Mouse (Mus musculus) kidney, postnatal 0 days (tissue): ENCODE data around the gene Rev1. TPM values are rescaled to one million over a fixed set of nuclear protein-coding genes. Genes with fewer than 3 reads are reported as not detected.

Experiments
- ATAC-seq: fragments of 200-750 bp; cut with Nextera tagmentation; replicated peaks from 2 replicates; pipeline ENCODE4 v1.8.0; 2017; ENCODE audit warnings: low read depth, moderate number of reproducible peaks, moderate TSS enrichment, moderate library complexity; ENCODE audit not compliant: low FRiP score
- DNase-seq: peaks from one replicate; pipeline ENCODE4 v3.0.0-alpha.2; 2016; ENCODE audit warnings: low spot score
- H3K27ac ChIP-seq: fragments of 300-500 bp; sonication (generic); 2 replicates; pipeline ENCODE4 v1.5.1; 2014; ENCODE audit warnings: mild to moderate bottlenecking
- H3K27me3 ChIP-seq: fragments of 300-500 bp; sonication (generic); 2 replicates; pipeline ENCODE4 v1.6.1; 2014; ENCODE audit warnings: low read length, mixed read lengths; ENCODE audit not compliant: insufficient read depth
- H3K36me3 ChIP-seq: fragments of 300-500 bp; sonication (generic); 2 replicates; pipeline ENCODE4 v1.6.1; 2014; ENCODE audit warnings: low read length, mixed read lengths; ENCODE audit not compliant: insufficient read depth
- H3K4me1 ChIP-seq: fragments of 300-500 bp; sonication (generic); replicated peaks from 2 replicates; pipeline ENCODE4 v1.6.1; 2014; ENCODE audit warnings: antibody characterized with exemption, low read length, mixed read lengths; ENCODE audit not compliant: insufficient read depth
- H3K4me2 ChIP-seq: fragments of 300-500 bp; sonication (generic); 2 replicates; pipeline ENCODE4 v1.6.1; 2014; ENCODE audit warnings: mild to moderate bottlenecking, low read length, moderate library complexity, mixed read lengths
- H3K4me3 ChIP-seq: fragments of 300-500 bp; sonication (generic); replicated peaks from 2 replicates; pipeline ENCODE4 v1.5.1; 2014; ENCODE audit warnings: low read depth, low read length
- H3K9ac ChIP-seq: fragments of 300-500 bp; sonication (generic); 2 replicates; pipeline ENCODE4 v1.6.1; 2014; ENCODE audit warnings: low read depth, low read length
- H3K9me3 ChIP-seq: fragments of 300-500 bp; sonication (generic); replicated peaks from 2 replicates; pipeline ENCODE4 v1.6.1; 2016; ENCODE audit warnings: low read length, inconsistent platforms, mixed read lengths
- CTCF ChIP-seq: IDR thresholded peaks from 2 replicates; pipeline ENCODE4 v1.5.1; 2016; ENCODE audit warnings: antibody characterized with exemption, low read depth, mild to moderate bottlenecking, moderate library complexity
- WGBS: fragments of 180-500 bp; shearing (Covaris S2); extraction: QIAGEN DNeasy Blood & Tissue Kit; methylation state at CpG from one replicate; pipeline ENCODE4 v1.1.7; 2014; 5-methylcytosine and 5-hydroxymethylcytosine counted together
- polyA plus RNA-seq: library from polyadenylated mRNA; unstranded; fragments of >200 nt; fragmentation: Nextera tagmentation; extraction: Ambion mirVana; gene quantifications from 2 replicates; pipeline ENCODE4 v1.2.1, GENCODE M21; 2015

The Rev1 gene
- polyA plus RNA-seq, 1 experiment from 2014 or later, result 12.5 TPM

DNA sequence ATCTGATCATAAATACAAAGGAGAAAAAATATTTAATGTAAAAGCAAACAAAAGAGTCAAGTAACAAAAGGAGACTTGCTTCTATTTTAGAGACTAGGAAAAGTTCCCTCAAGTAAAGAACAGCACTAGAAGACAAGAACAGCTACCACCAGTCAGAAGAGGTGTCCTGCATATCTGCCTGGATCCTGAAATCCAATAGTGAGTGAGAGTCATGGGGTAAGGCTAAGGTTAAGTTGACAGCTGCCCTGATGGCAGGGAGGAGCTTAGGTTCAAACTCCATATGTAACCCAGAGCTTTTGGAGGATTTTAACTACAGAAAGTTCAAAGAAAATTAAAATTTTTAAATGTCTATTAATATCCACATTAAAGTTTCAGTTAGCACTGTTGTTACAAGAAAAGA lies 2.6 kb downstream of the Rev1 start:
- H3K4me3 ChIP-seq, result no peak overlapping the region
- no peaks in the 10 kb centered on the region for H3K36me3 ChIP-seq
- no peak overlapping the region for H3K4me2 ChIP-seq
- DNase-seq (peak; percentile 30), ATAC-seq (no peak)
- no peak for TF ChIP-seq CTCF
- H3K27me3 ChIP-seq, result no peaks in the 10 kb centered on the region
- H3K9ac ChIP-seq, result no peak overlapping the region
- H3K9me3 ChIP-seq, result no peaks in the 10 kb centered on the region
- no peak overlapping the region for H3K27ac ChIP-seq
- H3K4me1 ChIP-seq, result peaks cover 7% of the 10 kb centered on the region; the same call in 1 of the 2 replicates

GRCm38 (mm10) chr1:38126426-38126825 lies 3.2 kb downstream of the Rev1 start:
- no peak for TF ChIP-seq CTCF
- Histone ChIP-seq H3K27ac (no peak overlapping the region), H3K4me1 (peaks cover 7% of the 10 kb centered on the region; the same call in 1 of the 2 replicates), H3K9ac (no peak overlapping the region), H3K9me3 (no peaks in the 10 kb centered on the region), H3K36me3 (no peaks in the 10 kb centered on the region), H3K4me2 (no peak overlapping the region), H3K4me3 (no peak overlapping the region), H3K27me3 (no peaks in the 10 kb centered on the region)
- ATAC-seq (no peak), DNase-seq (no peak)
- WGBS, result 67% methylated on average over 3 of the region's 3 CpGs

GRCm38 (mm10) chr1:38124261-38124660 lies 5.3 kb downstream of the Rev1 start:
- Histone ChIP-seq H3K36me3 (no peaks in the 10 kb centered on the region), H3K4me2 (no peak overlapping the region), H3K4me1 (peaks cover 7% of the 10 kb centered on the region; the same call in 1 of the 2 replicates), H3K27me3 (no peaks in the 10 kb centered on the region), H3K9me3 (no peaks in the 10 kb centered on the region), H3K4me3 (no peak overlapping the region), H3K27ac (no peak overlapping the region), H3K9ac (no peak overlapping the region)
- ATAC-seq (no peak), DNase-seq (no peak)
- TF ChIP-seq CTCF, result no peak

DNA sequence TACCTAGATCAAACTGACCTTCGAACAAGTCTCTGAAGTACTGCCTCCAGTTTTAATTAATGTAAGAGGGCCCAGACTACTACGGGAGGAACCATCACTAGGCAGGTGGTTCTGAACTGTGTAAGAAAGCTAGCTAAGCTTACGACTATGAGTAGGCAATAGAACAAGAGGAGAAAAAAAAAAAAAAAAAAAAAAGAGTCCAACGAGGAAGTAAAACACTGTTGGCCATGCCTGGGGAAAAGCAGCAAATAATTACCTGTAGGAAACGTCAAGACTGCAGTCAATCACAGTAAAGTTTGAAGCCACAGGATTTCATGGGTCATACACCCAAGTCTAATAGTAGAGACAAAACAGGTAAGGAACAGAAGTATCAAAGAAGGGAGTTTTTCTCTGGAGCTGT lies 8.7 kb downstream of the Rev1 start:
- TF ChIP-seq CTCF, result no peak
- DNase-seq (no peak), ATAC-seq (no peak)
- H3K4me3 ChIP-seq, result no peak overlapping the region
- no peaks in the 10 kb centered on the region for H3K27me3 ChIP-seq
- no peak overlapping the region for H3K4me2 ChIP-seq
- H3K9ac ChIP-seq, result no peak overlapping the region
- H3K9me3 ChIP-seq, result no peaks in the 10 kb centered on the region
- no peak overlapping the region for H3K27ac ChIP-seq
- H3K4me1 ChIP-seq, result no peaks in the 10 kb centered on the region
- WGBS, result 52% methylated on average over 5 of the region's 5 CpGs
- H3K36me3 ChIP-seq, result no peaks in the 10 kb centered on the region

DNA sequence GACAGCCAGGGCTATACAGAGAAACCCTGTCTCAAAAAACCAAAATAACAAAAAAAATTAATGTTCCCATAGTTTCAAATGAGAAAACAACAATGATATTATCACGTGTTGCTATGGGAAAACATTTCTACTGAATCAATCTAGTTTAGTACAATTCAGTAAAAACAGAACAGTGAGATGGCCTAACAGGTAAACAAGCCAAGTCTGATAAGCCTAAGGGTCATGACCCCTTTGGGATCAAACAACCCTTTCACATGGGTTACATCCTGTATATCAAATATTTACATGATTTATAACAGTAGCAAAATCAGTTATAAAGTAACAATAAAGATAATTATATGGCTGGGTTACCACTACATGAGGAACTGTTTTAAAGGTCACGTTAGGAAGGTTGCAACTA lies 11.0 kb downstream of the Rev1 start:
- Histone ChIP-seq H3K36me3 (no peaks in the 10 kb centered on the region), H3K4me2 (no peak overlapping the region), H3K27me3 (no peaks in the 10 kb centered on the region), H3K4me1 (no peaks in the 10 kb centered on the region), H3K9ac (no peak overlapping the region), H3K27ac (no peak overlapping the region), H3K4me3 (no peak overlapping the region), H3K9me3 (no peaks in the 10 kb centered on the region)
- WGBS, result 93% methylated on average over 2 of the region's 2 CpGs
- DNase-seq (no peak), ATAC-seq (no peak)
- no peak for TF ChIP-seq CTCF

DNA sequence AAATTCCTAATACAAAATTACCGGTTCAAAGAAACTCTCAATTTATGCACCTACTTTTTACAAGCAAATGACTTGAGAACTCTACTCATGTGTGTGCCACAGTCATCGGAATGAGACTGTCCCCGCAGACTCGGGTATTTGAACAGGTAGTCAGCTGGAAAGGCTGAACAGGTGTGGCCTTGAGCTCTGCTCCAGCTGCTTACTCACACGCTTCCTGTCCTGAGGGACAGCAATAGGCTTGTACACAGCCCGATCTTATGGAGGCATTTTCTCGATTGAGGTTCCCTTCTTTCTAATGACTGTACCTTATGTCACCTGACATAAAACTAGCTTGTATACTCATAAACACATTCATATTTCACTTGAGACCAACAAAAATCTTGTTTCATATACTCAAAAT lies 19.8 kb downstream of the Rev1 start:
- Histone ChIP-seq H3K4me2 (no peak overlapping the region), H3K36me3 (0 out of 2 replicates have a peak, but pooled peaks cover 4% of the 10 kb centered on the region), H3K4me3 (no peak overlapping the region), H3K27ac (no peak overlapping the region), H3K27me3 (no peaks in the 10 kb centered on the region), H3K4me1 (no peaks in the 10 kb centered on the region; the same call in 1 of the 2 replicates), H3K9me3 (no peaks in the 10 kb centered on the region), H3K9ac (no peak overlapping the region)
- ATAC-seq, result no peak
- 76% methylated on average over 7 of the region's 7 CpGs for WGBS
- DNase-seq, result no peak
- TF ChIP-seq CTCF, result no peak

GRCm38 (mm10) chr1:38103813-38104212 lies 25.8 kb downstream of the Rev1 start:
- Histone ChIP-seq H3K9me3 (no peaks in the 10 kb centered on the region), H3K4me1 (no peaks in the 10 kb centered on the region), H3K27me3 (no peaks in the 10 kb centered on the region), H3K9ac (no peak overlapping the region), H3K4me3 (no peak overlapping the region), H3K36me3 (0 out of 2 replicates have a peak, but pooled peaks cover 4% of the 10 kb centered on the region), H3K27ac (no peak overlapping the region), H3K4me2 (no peak overlapping the region)
- no peak for ATAC-seq
- no peak for DNase-seq
- WGBS, result 68% methylated on average over 3 of the region's 3 CpGs
- no peak for TF ChIP-seq CTCF
